Mouse (Mus musculus) embryonic facial prominence, embryonic 15.5 days (tissue): ENCODE measurements at regions not wholly inside any gene's neighbourhood (a gene's known extent, or its start where the extent isn't known, plus 50 kb on each side); places are given as distances from the start of the nearest gene placed in this dataset.
"Not testable (repeated sequence)": the region's sequence is repeated elsewhere in the genome, so short reads cannot be mapped to it uniquely, and the experiment has no call there.

Experiments
- ATAC-seq: fragments of 200-750 bp; cut with Nextera tagmentation; 2 replicates; pipeline ENCODE4 v1.8.0; 2017; ENCODE audit warnings: low read depth, moderate TSS enrichment; ENCODE audit not compliant: insufficient number of reproducible peaks, low FRiP score, low TSS enrichment
- H3K27ac ChIP-seq: fragments of 300-500 bp; sonication (generic); replicated peaks from 2 replicates; pipeline ENCODE4 v1.5.1; 2015; ENCODE audit warnings: mild to moderate bottlenecking, inconsistent platforms
- H3K27me3 ChIP-seq: fragments of 300-500 bp; sonication (generic); 2 replicates; pipeline ENCODE4 v1.6.1; 2015; ENCODE audit warnings: inconsistent platforms
- H3K36me3 ChIP-seq: fragments of 300-500 bp; sonication (generic); 2 replicates; pipeline ENCODE4 v1.6.1; 2015; ENCODE audit warnings: mild to moderate bottlenecking, inconsistent platforms
- H3K4me1 ChIP-seq: fragments of 300-500 bp; sonication (generic); 2 replicates; pipeline ENCODE4 v1.6.1; 2015; ENCODE audit warnings: inconsistent platforms
- H3K4me2 ChIP-seq: fragments of 300-500 bp; sonication (generic); replicated peaks from 2 replicates; pipeline ENCODE4 v1.6.1; 2015; ENCODE audit warnings: mild to moderate bottlenecking, inconsistent platforms
- H3K4me3 ChIP-seq: fragments of 300-500 bp; sonication (generic); replicated peaks from 2 replicates; pipeline ENCODE4 v1.5.1; 2015; ENCODE audit warnings: mild to moderate bottlenecking, inconsistent platforms
- H3K9ac ChIP-seq: fragments of 300-500 bp; sonication (generic); 2 replicates; pipeline ENCODE4 v1.6.1; 2015; ENCODE audit warnings: inconsistent platforms
- H3K9me3 ChIP-seq: fragments of 300-500 bp; sonication (generic); replicated peaks from 2 replicates; pipeline ENCODE4 v1.6.1; 2016; ENCODE audit warnings: inconsistent platforms
- WGBS: fragments of 180-500 bp; shearing (Covaris S2); methylation state at CpG from one replicate; pipeline ENCODE4 v1.1.7; 2015; 5-methylcytosine and 5-hydroxymethylcytosine counted together

DNA sequence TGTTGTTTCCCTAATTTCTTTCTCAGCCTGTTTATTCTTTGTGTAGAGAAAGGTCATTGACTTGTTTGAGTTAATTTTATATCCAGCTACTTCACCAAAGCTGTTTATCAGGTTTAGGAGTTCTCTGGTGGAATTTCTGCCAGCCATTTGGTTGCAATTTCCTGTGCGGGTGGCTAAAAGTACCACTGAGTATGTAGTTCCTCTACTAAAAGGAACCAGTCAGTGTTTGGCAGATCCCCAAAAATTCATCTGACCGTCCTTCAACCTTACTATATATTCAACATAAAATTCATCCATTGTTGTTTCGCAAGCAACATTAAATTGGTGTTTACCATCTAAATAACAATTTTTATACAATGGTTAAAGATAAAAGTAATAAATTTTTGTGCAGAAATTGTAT is 710.2 kb upstream of the Brinp3 start:
- ATAC-seq, H3K4me1 ChIP-seq, H3K27ac ChIP-seq, H3K4me2 ChIP-seq, H3K9me3 ChIP-seq, H3K27me3 ChIP-seq, H3K4me3 ChIP-seq, H3K36me3 ChIP-seq, H3K9ac ChIP-seq: not testable (repeated sequence)
- WGBS = 69% methylated on average over 3 of the region's 3 CpGs

DNA sequence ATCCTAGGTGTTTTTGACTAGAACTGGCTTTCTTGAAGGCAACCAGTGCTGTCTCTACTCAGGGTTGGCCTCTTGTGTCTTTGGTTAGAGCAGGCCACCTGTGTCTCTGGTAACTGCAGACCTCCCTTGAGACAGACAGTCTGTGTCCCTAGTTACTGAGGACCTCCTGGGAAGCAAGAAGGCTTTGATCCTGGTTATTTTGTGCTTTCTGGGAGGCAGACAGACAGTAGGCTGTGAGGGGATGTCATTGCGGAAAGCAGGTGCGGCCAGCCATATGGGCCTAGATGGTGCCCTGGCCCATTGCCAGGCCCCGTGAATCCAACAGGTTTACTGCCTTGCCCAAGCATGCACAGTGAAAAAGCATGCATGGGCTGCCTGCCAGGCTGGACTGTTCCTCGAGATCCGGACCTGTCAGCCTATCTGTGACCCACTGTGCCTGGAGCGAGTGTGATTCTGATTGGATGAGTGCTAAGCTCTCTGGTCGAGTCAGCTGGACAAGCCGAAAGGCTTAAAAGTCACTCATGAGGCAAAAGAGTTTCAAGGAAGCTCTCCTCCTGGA is 688.1 kb upstream of the Brinp3 start:
- Histone ChIP-seq H3K4me1 (no peaks in the 10 kb centered on the region), H3K36me3 (no peaks in the 10 kb centered on the region), H3K4me3 (no peak overlapping the region), H3K27me3 (no peaks in the 10 kb centered on the region), H3K27ac (no peak overlapping the region), H3K4me2 (no peak overlapping the region), H3K9me3 (no peaks in the 10 kb centered on the region), H3K9ac (no peak overlapping the region)
- peak; percentile 34; the same call in 1 of the 2 replicates for ATAC-seq
- WGBS = 79% methylated on average over 8 of the region's 8 CpGs

DNA sequence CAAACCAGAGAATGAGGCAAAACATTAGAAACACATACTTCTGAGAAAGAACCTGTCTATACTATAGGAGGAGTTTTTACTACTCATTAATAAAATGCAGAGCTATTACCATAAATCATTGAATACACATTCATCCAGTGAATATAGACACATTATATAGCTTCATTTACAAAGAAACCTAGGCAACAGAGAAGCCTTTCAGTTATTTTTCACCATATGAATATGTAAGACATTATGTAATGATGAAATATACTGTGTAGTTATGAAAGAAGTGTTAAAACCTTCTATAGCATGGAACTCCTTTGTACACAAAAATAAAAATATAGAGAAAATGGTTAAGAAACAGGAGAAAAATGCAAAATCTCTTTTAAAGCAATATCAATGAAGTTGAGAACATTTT is 647.5 kb upstream of the Brinp3 start:
- H3K27me3 ChIP-seq = no peaks in the 10 kb centered on the region
- no peaks in the 10 kb centered on the region for H3K4me1 ChIP-seq
- no peaks in the 10 kb centered on the region for H3K9me3 ChIP-seq
- H3K4me2 ChIP-seq = no peak overlapping the region
- no peak overlapping the region for H3K27ac ChIP-seq
- no peak overlapping the region for H3K9ac ChIP-seq
- H3K36me3 ChIP-seq = no peaks in the 10 kb centered on the region
- no peak overlapping the region for H3K4me3 ChIP-seq
- ATAC-seq = no peak
